Mouse (Mus musculus): ENCODE measurements around the gene Tmem119. TPM values are rescaled to one million over a fixed set of nuclear protein-coding genes. Genes with fewer than 3 reads are reported as not detected.
A peak's percentile ranks its signal among the peaks of the same experiment; 100 is the strongest.

Gene Tmem119
- total RNA-seq (2021), result 10 to 100 TPM; 19.4 to 24.7 TPM
- long read RNA-seq, experiment 1, transcript Tmem119-201 (2 exons, 2,242 nt), result major isoform, 51 of 55 reads
- long read RNA-seq, experiment 1, partial matches to known transcripts, result 0 of 55 reads
- long read RNA-seq, experiment 1, other reads (novel, unspliced or antisense), result 3 of 55 reads
- long read RNA-seq, experiment 2, transcript Tmem119-201 (2 exons, 2,242 nt), result major isoform, 57 of 62 reads
- long read RNA-seq, experiment 2, partial matches to known transcripts, result 0 of 62 reads
- long read RNA-seq, experiment 2, other reads (novel, unspliced or antisense), result 4 of 62 reads

DNA sequence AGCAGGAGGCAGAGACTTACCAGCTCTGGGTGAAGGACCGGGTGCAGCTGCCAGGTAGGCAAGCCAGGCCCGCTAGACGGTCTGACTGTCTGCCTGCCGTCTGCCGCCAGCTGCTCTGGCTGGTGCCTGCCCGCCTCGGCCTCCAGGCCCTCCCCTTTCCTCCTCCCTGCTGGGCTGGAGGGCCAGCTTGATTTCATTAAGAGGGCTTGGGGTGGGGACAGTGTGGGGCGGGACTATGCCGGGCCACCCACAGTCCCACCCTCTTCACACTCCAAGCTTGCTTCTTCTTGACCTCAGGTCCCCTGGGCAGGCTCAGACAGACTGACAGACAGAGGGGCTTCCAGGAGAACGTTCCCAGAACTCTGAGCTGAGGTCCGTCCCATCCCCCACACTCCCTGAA lies at the start of gene Tmem119:
TSS of gene Tmem119 (minus strand) at position 237 of the 400 bp plus-strand sequence.
- DNase-seq (ENCODE audit: low spot score in 2 of 2), result peak in 1 of 2 experiments; percentile 38
- intact Hi-C loops (cut with DNase I), result no loop called here

- intact Hi-C loops (cut with DNase I), result no loop called here
- no peak for DNase-seq (ENCODE audit: low spot score in 2 of 2)
These were observed 47.3 kb upstream of the Tmem119 start for GRCm38 (mm10) chr5:113847636-113848035.

DNA sequence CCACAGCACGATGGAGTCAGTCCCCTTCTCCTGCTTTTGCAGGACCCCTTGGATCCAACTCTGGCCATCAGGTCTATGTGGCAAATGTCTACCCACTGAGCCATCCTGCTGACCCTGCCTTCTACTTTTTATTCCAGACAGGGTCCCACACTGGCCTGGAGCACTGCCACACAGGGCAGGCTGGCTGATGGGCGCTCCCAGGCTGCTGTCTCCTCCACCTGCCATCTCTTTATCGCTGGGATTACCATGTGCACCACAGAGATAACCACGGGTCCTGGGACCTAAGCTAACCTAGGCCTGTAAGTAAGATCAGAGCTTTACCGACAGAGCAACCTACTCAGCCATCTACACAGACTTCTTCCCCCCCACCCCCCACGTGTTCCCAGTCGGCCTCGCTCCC lies 46.3 kb upstream of the Tmem119 start:
- intact Hi-C loops (cut with DNase I), result no loop called here
- DNase-seq (ENCODE audit: low spot score in 2 of 2), result no peak

DNA sequence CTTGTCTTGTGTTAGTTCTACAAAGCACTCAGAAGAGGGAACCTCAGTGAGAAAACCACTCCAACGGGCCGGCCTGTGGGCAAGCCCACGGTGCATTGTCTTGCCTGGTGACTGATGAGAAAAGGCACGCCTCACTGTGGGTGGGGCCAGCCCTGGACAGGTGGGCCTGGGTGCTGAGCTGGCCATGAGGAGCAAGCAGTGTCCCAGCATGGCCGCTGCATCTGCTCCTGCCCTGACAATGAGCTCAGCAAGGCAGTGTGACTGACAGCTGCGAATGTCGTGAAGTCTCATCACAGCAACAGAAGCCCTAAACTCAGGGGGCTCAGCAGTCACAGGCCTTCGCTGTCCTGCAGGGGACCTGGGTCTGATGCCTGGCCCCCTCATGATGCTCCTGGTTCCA lies 45.3 kb upstream of the Tmem119 start:
- no peak for DNase-seq (ENCODE audit: low spot score in 2 of 2)
- intact Hi-C loops (cut with DNase I), result no loop called here

- intact Hi-C loops (cut with DNase I), result loop anchor here (1.0 kb wide), 1 partner anchor 71 kb away; no protein-coding TSS in a partner anchor
- DNase-seq (ENCODE audit: low spot score in 2 of 2), result peak; percentile 70 to 77
These were observed 44.4 kb upstream of the Tmem119 start for GRCm38 (mm10) chr5:113844721-113845120.

DNA sequence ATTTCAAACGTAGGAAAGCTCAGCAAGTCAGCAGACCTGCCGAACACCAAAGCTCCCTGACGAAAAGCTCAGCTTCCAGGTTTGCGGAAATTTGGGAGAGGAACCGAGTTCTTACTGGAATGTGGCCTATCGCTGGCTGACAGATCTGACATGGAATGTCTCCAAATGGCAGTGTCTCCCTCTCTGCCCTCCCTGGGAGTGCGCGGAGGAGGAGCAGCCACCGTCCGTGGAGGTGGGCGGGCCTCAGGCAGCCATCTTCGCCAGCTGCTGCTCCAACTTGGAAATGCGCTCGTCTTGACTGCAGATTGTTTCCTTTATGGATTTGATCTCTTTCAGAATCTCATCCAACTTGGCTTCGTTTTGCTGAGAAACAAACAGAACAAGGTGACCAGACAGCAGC lies 43.8 kb upstream of the Tmem119 start:
- DNase-seq (ENCODE audit: low spot score in 2 of 2), result no peak
- intact Hi-C loops (cut with DNase I), result loop anchor here (1.0 kb wide), 1 partner anchor 71 kb away; no protein-coding TSS in a partner anchor

DNA sequence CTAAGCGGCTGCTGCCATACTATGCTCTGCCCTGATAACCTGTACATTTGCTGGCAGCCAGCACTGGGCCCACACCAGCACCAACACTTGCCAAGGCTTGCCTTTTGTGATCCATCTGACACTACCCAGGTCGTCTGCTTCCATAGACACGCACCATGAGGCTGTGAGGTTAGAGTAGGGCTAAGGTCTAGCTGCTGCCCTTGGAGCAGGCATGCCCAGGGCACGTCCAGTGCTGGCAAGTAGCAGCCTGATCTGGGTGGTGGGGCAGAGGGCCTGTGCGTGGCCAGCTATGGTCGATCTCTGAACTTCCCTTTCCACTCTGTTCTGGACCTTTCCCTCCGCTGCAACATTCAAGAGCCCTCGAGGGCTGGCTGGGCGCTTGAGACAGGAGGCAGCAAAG lies 42.6 kb upstream of the Tmem119 start:
- no peak for DNase-seq (ENCODE audit: low spot score in 2 of 2)
- intact Hi-C loops (cut with DNase I), result no loop called here

DNA sequence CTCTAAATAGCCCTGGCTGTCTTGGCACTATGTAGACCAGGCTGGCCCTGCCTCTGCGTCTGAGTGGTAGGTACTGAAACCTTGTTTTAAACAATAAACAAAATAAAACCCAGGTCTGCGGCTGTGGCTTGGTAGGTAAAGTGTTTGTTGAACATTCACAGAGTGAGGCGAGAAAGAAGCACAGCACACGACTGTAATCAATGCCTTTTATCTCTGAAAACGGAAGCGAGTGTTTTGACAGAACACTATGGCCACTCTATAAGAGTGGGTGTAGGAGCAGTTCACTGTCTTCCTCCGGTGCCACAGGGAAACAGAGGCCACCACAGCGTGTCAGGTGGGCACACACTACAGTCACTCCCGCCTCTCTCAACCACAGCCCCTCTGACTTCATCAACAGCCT lies 41.9 kb upstream of the Tmem119 start:
- intact Hi-C loops (cut with DNase I), result no loop called here
- no peak for DNase-seq (ENCODE audit: low spot score in 2 of 2)

GRCm38 (mm10) chr5:113841243-113842225 lies 41.2 kb upstream of the Tmem119 start:
- intact Hi-C loops (cut with DNase I), result no loop called here
- no peak for DNase-seq (ENCODE audit: low spot score in 2 of 2)

GRCm38 (mm10) chr5:113840443-113840842 lies 40.1 kb upstream of the Tmem119 start:
- DNase-seq (ENCODE audit: low spot score in 2 of 2), result no peak
- intact Hi-C loops (cut with DNase I), result no loop called here

DNA sequence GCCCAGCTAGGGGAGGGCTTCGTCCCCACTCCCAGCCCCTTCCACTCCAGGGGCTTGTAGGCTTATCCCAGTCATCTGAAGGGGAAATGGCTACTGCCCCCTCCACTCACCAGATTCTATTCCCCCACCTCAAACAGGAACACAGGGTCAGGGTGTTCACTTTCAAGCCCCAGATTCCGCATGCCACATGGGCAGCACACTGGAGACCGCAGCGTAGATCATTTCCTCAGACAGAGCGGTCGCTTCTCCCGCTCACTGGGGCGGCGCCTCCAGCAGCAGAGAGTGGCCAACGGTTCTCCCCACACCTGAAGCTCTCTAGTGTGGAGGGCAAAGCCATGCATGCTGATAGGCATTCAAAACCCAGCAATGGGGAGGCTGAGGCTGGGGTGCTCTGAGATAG lies 36.6 kb upstream of the Tmem119 start:
- DNase-seq (ENCODE audit: low spot score in 2 of 2), result no peak
- intact Hi-C loops (cut with DNase I), result no loop called here

DNA sequence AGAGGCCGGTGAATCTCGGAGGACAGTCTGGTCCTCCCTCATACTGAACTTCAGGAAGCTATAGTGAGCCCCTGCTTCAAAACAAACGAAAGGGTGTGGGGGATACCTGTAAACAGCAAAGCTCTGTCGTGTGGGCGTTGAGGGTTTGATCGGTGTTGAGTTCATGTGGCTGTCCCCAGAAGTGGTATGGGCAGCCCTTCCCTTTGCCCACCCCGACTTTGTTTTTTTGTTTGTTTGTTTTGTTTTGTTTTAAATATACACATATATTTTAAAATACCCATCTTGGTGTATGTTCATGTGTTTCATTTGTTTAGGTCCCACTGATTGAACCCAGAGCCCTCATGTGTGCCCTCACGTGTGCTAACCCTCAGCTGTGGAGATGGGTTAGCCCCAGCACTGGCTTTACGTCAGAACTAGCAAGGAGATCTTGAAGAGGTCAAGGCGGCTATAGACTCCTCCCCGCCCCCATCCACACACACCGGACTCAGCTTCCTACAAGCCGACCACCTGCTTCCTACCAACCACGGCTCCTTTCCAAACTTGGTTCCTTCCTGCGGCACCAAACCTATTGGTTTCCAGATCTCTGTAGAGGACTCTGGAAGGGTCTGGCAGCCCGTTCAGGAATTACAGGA lies 33.1 kb upstream of the Tmem119 start:
- intact Hi-C loops (cut with DNase I), result no loop called here
- no peak for DNase-seq (ENCODE audit: low spot score in 2 of 2)

DNA sequence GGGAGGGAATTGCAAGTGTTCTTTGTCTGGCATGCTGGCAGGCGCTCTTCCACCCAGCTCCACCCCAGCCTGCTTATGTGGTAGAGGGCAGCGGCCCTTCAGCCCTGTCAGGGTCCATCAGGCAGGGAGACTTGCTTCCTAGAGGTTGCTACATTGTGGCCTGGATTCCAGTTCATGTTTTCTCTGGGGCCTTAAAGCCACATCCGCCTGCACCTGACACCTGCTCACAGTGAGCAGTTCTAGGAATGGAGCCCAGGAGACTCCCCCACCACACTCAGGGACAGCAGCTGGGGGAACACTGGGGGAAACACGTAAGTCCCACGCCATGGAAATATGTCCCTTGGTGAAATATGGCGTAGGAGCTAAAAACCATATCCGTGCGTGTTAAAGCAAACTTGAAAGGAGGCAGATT lies 32.2 kb upstream of the Tmem119 start, which contains the start of gene Selplg:
TSS of gene Selplg (minus strand) at position 155 of the 412 bp plus-strand sequence.
- intact Hi-C loops (cut with DNase I), result no loop called here
- peak in 1 of 2 experiments; percentile 42 for DNase-seq (ENCODE audit: low spot score in 2 of 2)

DNA sequence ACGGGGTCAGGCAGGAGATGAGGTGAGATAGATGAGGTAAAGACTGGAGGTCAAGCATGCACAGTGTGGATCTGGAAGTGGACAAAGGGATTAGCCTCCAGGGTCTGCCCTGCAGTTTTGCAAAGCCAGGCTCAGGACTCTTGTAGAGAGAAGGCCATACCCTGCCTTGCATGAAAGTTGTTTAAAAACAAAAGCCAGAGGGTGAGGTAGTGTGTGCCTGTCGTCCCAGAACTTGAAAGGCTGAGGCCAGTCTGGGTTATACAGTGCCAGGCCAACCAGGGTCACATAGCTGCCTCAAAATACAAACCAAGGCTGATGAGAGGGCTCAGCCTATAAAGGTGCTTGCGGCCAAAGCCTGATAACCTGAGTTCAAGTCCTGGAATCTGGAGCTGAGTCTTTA lies 31.4 kb upstream of the Tmem119 start:
- intact Hi-C loops (cut with DNase I), result no loop called here

GRCm38 (mm10) chr5:113830796-113831195 lies 30.5 kb upstream of the Tmem119 start:
- no peak for DNase-seq (ENCODE audit: low spot score in 2 of 2)
- intact Hi-C loops (cut with DNase I), result no loop called here

More for the DNA sequence above, 31.4 kb upstream of the Tmem119 start:
- DNase-seq (ENCODE audit: low spot score in 2 of 2), result no peak

GRCm38 (mm10) chr5:113830292-113830643 lies 30.0 kb upstream of the Tmem119 start:
- intact Hi-C loops (cut with DNase I), result no loop called here
- peak in 1 of 2 experiments; percentile 46 for DNase-seq (ENCODE audit: low spot score in 2 of 2)

GRCm38 (mm10) chr5:113829566-113830291 lies 29.4 kb upstream of the Tmem119 start:
- no peak for DNase-seq (ENCODE audit: low spot score in 2 of 2)
- intact Hi-C loops (cut with DNase I), result no loop called here

DNA sequence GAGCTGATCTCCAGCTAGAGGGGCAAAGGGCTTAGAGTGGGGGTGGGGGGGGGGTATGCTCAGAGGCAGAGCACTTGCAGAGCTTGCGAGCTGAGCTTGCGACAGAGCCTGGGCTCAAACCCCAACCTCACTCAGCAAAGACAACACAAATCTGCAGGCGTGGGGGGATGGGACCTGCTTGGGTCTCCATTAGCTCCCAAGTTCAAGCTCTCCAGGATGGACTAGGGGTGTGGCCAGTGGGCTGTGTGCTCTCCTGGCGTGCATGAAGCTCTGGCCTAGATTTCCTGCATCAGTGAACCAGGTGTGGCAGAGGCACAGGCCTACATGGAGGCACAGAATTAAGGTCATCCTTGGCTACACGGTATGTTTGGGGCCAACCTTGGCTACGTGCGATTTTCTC lies 28.2 kb upstream of the Tmem119 start:
- intact Hi-C loops (cut with DNase I), result no loop called here
- DNase-seq (ENCODE audit: low spot score in 2 of 2), result no peak

GRCm38 (mm10) chr5:113827991-113828411 lies 27.7 kb upstream of the Tmem119 start:
- DNase-seq (ENCODE audit: low spot score in 2 of 2), result no peak
- intact Hi-C loops (cut with DNase I), result no loop called here
